Mouse (Mus musculus) liver, embryonic 18 days (tissue): ENCODE measurements around the gene Atp6v0a1. TPM values are rescaled to one million over a fixed set of nuclear protein-coding genes. Genes with fewer than 3 reads are reported as not detected.

ENCODE experiments used
- polyA plus RNA-seq: library from polyadenylated mRNA; depleted of rRNA; stranded (reverse); fragments of >200 nt; gene quantifications from 2 replicates; pipeline ENCODE4 v1.2.3, GENCODE M21; 2012; rRNA removed

Atp6v0a1 gene
- 20.6 and 24.1 TPM in 2 replicates for polyA plus RNA-seq

GRCm38 (mm10) chr11:101009046-101009887 is at the start of gene Atp6v0a1:
Gene Atp6v0a1 (plus strand): TSS chr11:101009452.

DNA sequence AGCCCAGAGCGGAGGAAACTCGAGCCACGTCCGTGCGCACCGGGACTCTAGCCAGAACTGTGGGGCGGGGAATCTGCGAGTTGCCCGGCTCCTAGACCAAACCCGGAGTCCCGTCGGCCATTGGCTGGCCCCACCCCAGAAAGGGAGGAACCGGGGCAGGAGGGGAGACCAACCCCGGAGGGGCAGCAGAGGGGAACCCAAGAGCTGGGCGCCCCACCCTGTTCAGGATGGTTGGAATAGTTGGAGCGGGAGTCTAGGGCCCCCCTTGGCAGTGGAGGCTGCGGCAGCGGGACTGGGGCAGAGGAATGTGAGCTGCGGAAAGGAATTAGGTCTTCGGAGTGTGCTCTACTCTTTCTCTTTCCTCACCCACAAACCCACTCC is 38.7 kb upstream of the Atp6v0a1 start, which contains the start of gene Cavin1:
Cavin1 (minus strand) TSS at position 331 of the 381 bp plus-strand sequence.

DNA sequence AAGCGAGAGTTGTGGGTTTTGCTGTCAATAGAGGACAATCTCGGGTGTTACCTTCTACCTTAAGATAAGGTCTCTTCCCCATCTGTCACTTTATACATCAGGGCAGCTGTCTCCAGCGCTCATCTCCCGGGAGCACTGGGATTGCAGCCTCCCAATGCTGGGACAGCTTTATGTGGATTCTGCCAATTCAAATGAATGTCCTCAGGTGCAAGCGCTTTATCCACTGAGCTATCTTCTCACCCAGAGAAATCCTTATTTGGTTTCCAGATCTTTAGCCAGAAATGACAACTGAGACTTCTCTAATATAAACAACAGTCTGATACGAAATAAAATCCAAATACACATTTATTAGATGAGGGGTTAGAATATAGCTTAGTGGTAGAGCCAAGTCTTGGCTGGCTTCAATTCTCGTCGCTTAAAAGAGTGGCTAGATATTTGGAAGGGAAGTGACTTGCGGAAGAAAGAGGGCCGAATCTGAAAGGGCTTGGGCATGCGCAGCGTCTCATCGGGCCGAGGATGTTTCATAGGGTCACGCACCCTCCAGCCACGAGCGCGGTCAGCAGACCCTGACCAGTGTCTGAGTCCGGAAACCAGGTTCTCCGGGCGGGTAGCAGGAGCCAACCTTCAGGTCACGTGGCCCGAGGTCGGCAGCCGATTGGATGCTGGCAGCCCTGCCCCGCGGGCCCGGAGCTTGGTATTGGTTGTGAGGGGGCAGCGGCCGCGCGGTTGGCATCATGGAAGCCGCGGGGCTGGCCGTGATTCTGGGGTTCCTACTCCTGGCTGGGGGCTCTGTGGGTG is 60.3 kb downstream of the Atp6v0a1 start, which contains the start of gene Naglu:
Naglu (plus strand) TSS at position 622 of the 798 bp plus-strand sequence.

GRCm38 (mm10) chr11:101078121-101078520 is 68.9 kb downstream of the Atp6v0a1 start, which contains the start of gene Hsd17b1:
Gene Hsd17b1 (plus strand): TSS chr11:101078411.

DNA sequence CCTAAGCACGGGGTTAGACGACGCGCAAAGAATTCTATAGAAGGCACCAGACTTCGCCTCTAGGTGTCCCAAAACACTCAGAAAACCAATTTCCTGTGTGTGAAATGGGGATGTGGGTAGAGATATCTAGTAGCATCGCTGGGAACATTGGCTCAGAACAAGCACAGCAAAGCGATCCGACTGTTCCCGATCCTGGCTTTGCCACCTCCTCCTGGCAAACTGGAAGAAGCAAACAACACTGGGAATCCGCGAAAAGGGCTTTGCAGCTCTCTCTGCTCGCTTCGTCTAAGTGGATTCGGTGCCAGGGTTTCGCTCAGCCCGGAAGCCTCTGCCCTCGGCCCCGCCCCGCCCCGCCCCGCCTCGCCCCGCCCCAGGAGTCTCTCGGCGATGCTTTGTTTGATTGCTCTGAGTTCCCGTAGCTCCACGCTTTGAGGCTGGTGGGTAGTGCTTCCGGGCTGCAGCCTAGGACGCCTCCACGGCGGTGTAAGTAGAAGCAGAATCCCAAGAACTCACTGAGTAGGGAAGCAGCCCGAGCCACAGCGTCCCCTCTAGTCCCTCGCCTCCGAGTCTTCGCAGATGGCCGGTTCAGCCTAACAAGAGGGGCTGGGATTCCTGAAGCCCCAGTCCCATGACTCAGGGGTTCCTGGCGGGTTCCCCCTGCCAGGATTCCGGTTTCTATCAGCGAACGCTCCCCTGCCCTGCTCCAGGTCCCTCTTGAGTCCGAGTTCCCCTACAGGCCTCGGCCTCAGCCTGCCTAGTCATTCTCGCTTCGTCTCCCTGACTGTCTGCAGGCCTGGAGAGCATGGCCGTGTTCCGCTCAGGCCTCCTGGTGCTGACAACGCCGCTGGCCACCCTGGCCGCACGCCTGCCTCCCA is 73.2 kb downstream of the Atp6v0a1 start, which contains the start of gene Coasy:
Coasy (plus strand) TSS at position 358 of the 875 bp plus-strand sequence.

DNA sequence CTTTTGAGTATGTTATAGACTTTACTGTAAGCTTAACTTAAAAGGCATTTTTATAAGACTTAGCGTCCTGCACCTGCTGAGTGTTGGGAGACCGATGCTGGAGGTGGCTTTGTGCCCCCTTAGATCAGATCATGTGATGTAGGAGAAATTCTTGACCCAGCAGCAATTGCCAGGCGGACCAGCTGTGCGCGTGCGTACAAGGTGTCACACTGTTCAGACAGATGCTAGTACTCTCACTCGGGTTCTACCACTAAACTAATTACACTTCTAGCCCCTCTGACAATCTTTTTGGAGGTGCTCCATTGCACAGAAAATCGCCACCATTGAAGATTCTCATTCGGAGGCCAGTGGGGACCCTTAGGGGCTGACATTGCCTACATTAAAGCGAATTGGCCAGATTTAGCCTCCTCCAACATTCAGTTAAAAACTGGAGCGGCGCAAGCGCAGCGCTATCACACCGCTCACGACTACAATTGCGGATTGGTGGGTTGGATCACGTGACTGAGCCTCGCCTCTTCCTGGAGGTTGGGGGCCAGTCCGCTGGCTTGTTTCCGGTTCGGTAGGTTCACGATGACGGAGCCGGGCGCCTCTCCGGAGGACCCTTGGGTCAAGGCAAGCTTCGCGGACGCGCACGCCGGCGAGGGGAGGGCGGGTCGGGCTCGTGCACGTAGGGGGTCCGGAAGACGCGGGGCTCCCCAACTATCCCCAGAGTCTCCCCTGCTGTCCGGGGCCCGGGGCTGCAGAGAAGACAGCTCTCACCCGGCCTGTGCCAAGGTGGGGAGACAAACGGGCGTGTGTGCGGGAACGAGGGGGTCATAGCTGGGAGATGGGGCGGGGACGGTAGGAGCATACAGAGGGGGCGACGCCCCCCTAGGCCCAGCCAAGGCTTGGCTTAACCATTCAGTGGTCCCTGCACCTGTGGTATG is 77.8 kb downstream of the Atp6v0a1 start, which contains the start of gene Mlx:
Mlx (plus strand) TSS at position 522 of the 926 bp plus-strand sequence.

GRCm38 (mm10) chr11:101095314-101096024 is 86.2 kb downstream of the Atp6v0a1 start, which contains the start of gene Psmc3ip:
Gene Psmc3ip (minus strand): TSS chr11:101095436.

Other genes with a start within 250 kb of the Atp6v0a1 start
- gene Kcnh4, start 249.5 kb upstream of the Atp6v0a1 start, polyA plus RNA-seq = not detected in 2 replicates
- not detected in 2 replicates for gene Hcrt, start 246.5 kb upstream of the Atp6v0a1 start, polyA plus RNA-seq
- 3.8 and 4.0 TPM in 2 replicates for gene Ghdc, start 238.5 kb upstream of the Atp6v0a1 start, polyA plus RNA-seq
- gene Stat5b, start 158.7 kb upstream of the Atp6v0a1 start, polyA plus RNA-seq = 13.3 and 16.0 TPM in 2 replicates
- 5.8 and 6.9 TPM in 2 replicates for gene Stat5a, start 150.1 kb upstream of the Atp6v0a1 start, polyA plus RNA-seq
- 33.5 and 39.3 TPM in 2 replicates for gene Stat3, start 69.9 kb upstream of the Atp6v0a1 start, polyA plus RNA-seq
- gene Cavin1, start 38.6 kb upstream of the Atp6v0a1 start, polyA plus RNA-seq = 14.0 and 15.8 TPM in 2 replicates
- 9.4 and 9.9 TPM in 2 replicates for gene Naglu, start 60.6 kb downstream of the Atp6v0a1 start, polyA plus RNA-seq
- gene Hsd17b1, start 69.0 kb downstream of the Atp6v0a1 start, polyA plus RNA-seq = 0.35 and 0.42 TPM in 2 replicates
- 30.0 and 30.3 TPM in 2 replicates for gene Coasy, start 73.1 kb downstream of the Atp6v0a1 start, polyA plus RNA-seq
- gene Mlx, start 77.8 kb downstream of the Atp6v0a1 start, polyA plus RNA-seq = 19.0 and 21.5 TPM in 2 replicates
- 7.1 and 7.6 TPM in 2 replicates for gene Psmc3ip, start 86.0 kb downstream of the Atp6v0a1 start, polyA plus RNA-seq
- 23.5 and 24.3 TPM in 2 replicates for gene Retreg3, start 110.4 kb downstream of the Atp6v0a1 start, polyA plus RNA-seq
- 6.0 and 6.3 TPM in 2 replicates for gene Tubg1, start 110.5 kb downstream of the Atp6v0a1 start, polyA plus RNA-seq
- gene Tubg2, start 146.5 kb downstream of the Atp6v0a1 start, polyA plus RNA-seq = 0.12 and 0.20 TPM in 2 replicates
- gene Cntnap1, start 161.1 kb downstream of the Atp6v0a1 start, polyA plus RNA-seq = 0.21 and 0.28 TPM in 2 replicates
- 2.0 and 2.4 TPM in 2 replicates for gene Plekhh3, start 161.9 kb downstream of the Atp6v0a1 start, polyA plus RNA-seq
- 0.04 and 0.05 TPM in 2 replicates for gene Ccr10, start 166.0 kb downstream of the Atp6v0a1 start, polyA plus RNA-seq
- 9.2 and 11.0 TPM in 2 replicates for gene Ezh1, start 217.0 kb downstream of the Atp6v0a1 start, polyA plus RNA-seq
- 26.7 and 28.2 TPM in 2 replicates for gene Ramp2, start 236.6 kb downstream of the Atp6v0a1 start, polyA plus RNA-seq
- gene Vps25, start 244.3 kb downstream of the Atp6v0a1 start, polyA plus RNA-seq = 33.1 and 34.1 TPM in 2 replicates